Mouse (Mus musculus) activated CD4-positive, CD25-positive, alpha-beta regulatory T cell, adult 4 months (primary cell): ENCODE results near the gene Siva1. TPM values are rescaled to one million over a fixed set of nuclear protein-coding genes. Genes with fewer than 3 reads are reported as not detected.

Experiments used
- ATAC-seq: one replicate; pipeline ENCODE4 v1.8.0; 2017
- polyA plus RNA-seq, 2 experiments: library from polyadenylated mRNA; unstranded; fragments of 100-300 nt; shearing (Covaris generic); gene quantifications; one replicate each; pipeline ENCODE4 v1.2.1; 2017

Gene Siva1
- polyA plus RNA-seq, 2 experiments from 2014 or later: 38.7 to 44.6 TPM

GRCm38 (mm10) chr12:112625700-112626099 is 18.8 kb upstream of the Siva1 start:
- no peak for ATAC-seq

- no peak for ATAC-seq
Measured at GRCm38 (mm10) chr12:112626455-112626854, 18.0 kb upstream of the Siva1 start.

- no peak for ATAC-seq
Measured at GRCm38 (mm10) chr12:112627097-112627881, 17.2 kb upstream of the Siva1 start.

- ATAC-seq: no peak
Measured at GRCm38 (mm10) chr12:112628197-112628596, 16.3 kb upstream of the Siva1 start.

- peak; percentile 71 for ATAC-seq
Measured at GRCm38 (mm10) chr12:112628928-112629721, 15.4 kb upstream of the Siva1 start.

- ATAC-seq: no peak
Measured at GRCm38 (mm10) chr12:112630029-112630428, 14.4 kb upstream of the Siva1 start.

GRCm38 (mm10) chr12:112630796-112631195 is 13.7 kb upstream of the Siva1 start:
- ATAC-seq: no peak

- no peak for ATAC-seq
Measured at GRCm38 (mm10) chr12:112631472-112631871, 13.0 kb upstream of the Siva1 start.

- ATAC-seq: no peak
Measured at GRCm38 (mm10) chr12:112632084-112632777, 12.2 kb upstream of the Siva1 start.

- no peak for ATAC-seq
Measured at GRCm38 (mm10) chr12:112632907-112633306, 11.6 kb upstream of the Siva1 start.

- ATAC-seq: no peak
Measured at GRCm38 (mm10) chr12:112633686-112634085, 10.8 kb upstream of the Siva1 start.

GRCm38 (mm10) chr12:112639526-112639925 is 5.0 kb upstream of the Siva1 start:
- no peak for ATAC-seq

GRCm38 (mm10) chr12:112643126-112643525 is 1.4 kb upstream of the Siva1 start:
- ATAC-seq: no peak

- no peak for ATAC-seq
Measured at GRCm38 (mm10) chr12:112644855-112645506, 502 bp downstream of the Siva1 start.

GRCm38 (mm10) chr12:112646139-112646538 is 1.7 kb downstream of the Siva1 start:
- ATAC-seq: no peak

- no peak for ATAC-seq
Measured at GRCm38 (mm10) chr12:112648081-112648480, 3.6 kb downstream of the Siva1 start.

GRCm38 (mm10) chr12:112651778-112652439 is 7.4 kb downstream of the Siva1 start:
- ATAC-seq: no peak

- ATAC-seq: peak; percentile 81
Measured at GRCm38 (mm10) chr12:112653157-112653824, 8.8 kb downstream of the Siva1 start.

- ATAC-seq: no peak
Measured at GRCm38 (mm10) chr12:112654076-112654475, 9.6 kb downstream of the Siva1 start.

GRCm38 (mm10) chr12:112658619-112659018 is 14.1 kb downstream of the Siva1 start:
- ATAC-seq: no peak

- no peak for ATAC-seq
Measured at GRCm38 (mm10) chr12:112659109-112659508, 14.6 kb downstream of the Siva1 start.
